Mouse (Mus musculus) monocyte, adult 2 months (primary cell): Measurements from ENCODE around the gene Chml.

Experiments
- DNase-seq, 2 experiments: peaks; one replicate each; pipeline ENCODE4 v3.0.0; 2022; ENCODE audit warnings: low spot score in 2 of 2, low read depth in 1 of 2

Chml gene

GRCm38 (mm10) chr1:175692246-175692996 is at the start of gene Chml, which contains the start of gene Opn3:
Gene Chml, minus strand, starts transcription at chr1:175692901.
Gene Opn3, minus strand, starts transcription at chr1:175692776.
- peak; percentile 94 to 98 for DNase-seq

- DNase-seq = no peak
These were observed 33.1 kb upstream of the Chml start for GRCm38 (mm10) chr1:175725771-175726170.

- DNase-seq = no peak
These were observed 24.1 kb upstream of the Chml start for GRCm38 (mm10) chr1:175716832-175717231.

GRCm38 (mm10) chr1:175712338-175712909 is 19.7 kb upstream of the Chml start:
- no peak for DNase-seq

- no peak for DNase-seq
These were observed 15.3 kb upstream of the Chml start for GRCm38 (mm10) chr1:175708013-175708412.

GRCm38 (mm10) chr1:175707599-175707998 is 14.9 kb upstream of the Chml start:
- DNase-seq = no peak

GRCm38 (mm10) chr1:175701145-175701544 is 8.4 kb upstream of the Chml start:
- DNase-seq = no peak

- DNase-seq = no peak
These were observed 7.1 kb upstream of the Chml start for GRCm38 (mm10) chr1:175699796-175700195.

GRCm38 (mm10) chr1:175699375-175699774 is 6.7 kb upstream of the Chml start:
- DNase-seq = no peak

GRCm38 (mm10) chr1:175698293-175698692 is 5.6 kb upstream of the Chml start, which contains the start of gene Wdr64:
Gene Wdr64, plus strand, starts transcription at chr1:175698593.
- DNase-seq = no peak

GRCm38 (mm10) chr1:175693429-175693960 is 794 bp upstream of the Chml start:
- DNase-seq = no peak

- DNase-seq = no peak
These were observed 278 bp upstream of the Chml start for GRCm38 (mm10) chr1:175692997-175693361.

- no peak for DNase-seq
These were observed 935 bp downstream of the Chml start for GRCm38 (mm10) chr1:175691686-175692245.

GRCm38 (mm10) chr1:175680995-175681394 is 11.7 kb downstream of the Chml start:
- DNase-seq = no peak

GRCm38 (mm10) chr1:175677459-175677858 is 15.2 kb downstream of the Chml start:
- DNase-seq = no peak

GRCm38 (mm10) chr1:175675116-175675515 is 17.6 kb downstream of the Chml start:
- no peak for DNase-seq

GRCm38 (mm10) chr1:175673563-175674325 is 19.0 kb downstream of the Chml start:
- no peak for DNase-seq

- no peak for DNase-seq
These were observed 21.1 kb downstream of the Chml start for GRCm38 (mm10) chr1:175671626-175672025.

- no peak for DNase-seq
These were observed 22.7 kb downstream of the Chml start for GRCm38 (mm10) chr1:175670042-175670441.

GRCm38 (mm10) chr1:175669456-175669855 is 23.2 kb downstream of the Chml start:
- DNase-seq = no peak

GRCm38 (mm10) chr1:175668666-175669405 is 23.9 kb downstream of the Chml start:
- DNase-seq = no peak
